Mouse (Mus musculus) MEL (cell line): ENCODE results near the gene 3300002I08Rik. TPM values are rescaled to one million over a fixed set of nuclear protein-coding genes. Genes with fewer than 3 reads are reported as not detected.
"Not testable (repeated sequence)": the region's sequence is repeated elsewhere in the genome, so short reads cannot be mapped to it uniquely, and the experiment has no call there.

ENCODE experiments used
- DNase-seq: peaks from one replicate; pipeline ENCODE4 v3.0.0; 2011; ENCODE audit warnings: low read depth, low spot score
- H3K27ac ChIP-seq: 2 replicates; pipeline ENCODE4 v1.5.1; 2012; ENCODE audit warnings: low read depth, mild to moderate bottlenecking, control low read depth, low read length, moderate library complexity; ENCODE audit not compliant: control insufficient read depth
- H3K27me3 ChIP-seq, 2 experiments: fragments of 150-350 bp in 1 of 2; sonication (generic) in 1 of 2; 2 replicates each; pipeline ENCODE4 v1.6.1; 2012; ENCODE audit warnings: low read length in 2 of 2, mild to moderate bottlenecking in 2 of 2, improper control_type of control experiment in 1 of 2, moderate library complexity in 1 of 2; ENCODE audit not compliant: insufficient read depth in 2 of 2, control insufficient read depth in 1 of 2
- H3K36me3 ChIP-seq, 2 experiments: 2 replicates each; pipeline ENCODE4 v1.6.1; 2012 to 2014; ENCODE audit warnings: low read length in 2 of 2, improper control_type of control experiment in 1 of 2, inconsistent platforms in 1 of 2, mild to moderate bottlenecking in 1 of 2; ENCODE audit not compliant: insufficient read depth in 2 of 2, control insufficient read depth in 1 of 2
- H3K4me1 ChIP-seq, 2 experiments: fragments of 150-350 bp in 1 of 2; sonication (generic) in 1 of 2; 2 replicates each; pipeline ENCODE4 v1.6.1; 2012; ENCODE audit warnings: low read length in 2 of 2, improper control_type of control experiment in 1 of 2, mild to moderate bottlenecking in 1 of 2; ENCODE audit not compliant: insufficient read depth in 2 of 2, control insufficient read depth in 1 of 2
- H3K4me3 ChIP-seq, 2 experiments: fragments of 150-350 bp in 1 of 2; sonication (generic) in 1 of 2; 2 replicates each; pipeline ENCODE4 v1.5.1; 2012; ENCODE audit warnings: low read depth in 2 of 2, low read length in 2 of 2, mild to moderate bottlenecking in 2 of 2, moderate library complexity in 2 of 2, control low read depth in 1 of 2, improper control_type of control experiment in 1 of 2; ENCODE audit not compliant: control insufficient read depth in 1 of 2, insufficient read depth in 1 of 2
- H3K79me2 ChIP-seq: 2 replicates; pipeline ENCODE4 v1.6.1; 2012; ENCODE audit warnings: mild to moderate bottlenecking, low read length, moderate library complexity; ENCODE audit not compliant: control insufficient read depth, poor library complexity, insufficient read depth
- H3K9ac ChIP-seq: 2 replicates; pipeline ENCODE4 v1.6.1; 2012; ENCODE audit warnings: low read depth, mild to moderate bottlenecking, control low read depth, low read length, moderate library complexity; ENCODE audit not compliant: control insufficient read depth, poor library complexity, severe bottlenecking
- H3K9me3 ChIP-seq: fragments of 150-350 bp; sonication (generic); replicated peaks from 2 replicates; pipeline ENCODE4 v1.6.1; 2012; ENCODE audit warnings: mild to moderate bottlenecking, low read length, improper control_type of control experiment, moderate library complexity; ENCODE audit not compliant: insufficient read depth
- EP300 ChIP-seq, 2 experiments: IDR thresholded peaks; 2 replicates each; pipeline ENCODE4 v1.6.1; 2011; ENCODE audit warnings: improper control_type of control experiment in 2 of 2, low read length in 2 of 2, low read depth in 1 of 2, mild to moderate bottlenecking in 1 of 2
- ETS1 ChIP-seq: IDR thresholded peaks from 2 replicates; pipeline ENCODE4 v1.6.1; 2012; ENCODE audit warnings: low read depth, mild to moderate bottlenecking, inconsistent platforms, low read length, improper control_type of control experiment, moderate library complexity
- POLR2AphosphoS5 ChIP-seq: IDR thresholded peaks from 2 replicates; pipeline ENCODE4 v1.6.1; 2012; ENCODE audit warnings: low read depth, borderline replicate concordance, mild to moderate bottlenecking, inconsistent platforms, low read length, moderate library complexity, mixed read lengths
- ZMIZ1 ChIP-seq: IDR thresholded peaks from 2 replicates; pipeline ENCODE4 v1.6.1; 2012; ENCODE audit warnings: low read depth, mild to moderate bottlenecking, inconsistent platforms, low read length, improper control_type of control experiment, moderate library complexity
- polyA plus RNA-seq, 2 experiments: library from polyadenylated mRNA; stranded (reverse) in 1 of 2; unstranded in 1 of 2; fragments of >175 nt in 1 of 2; fragments of >200 nt in 1 of 2; gene quantifications; 2 replicates each; pipeline versions ENCODE4 v1.2.1 to v1.2.4; 2012; ENCODE audit warnings: low replicate concordance in 2 of 2, low read depth in 1 of 2; ENCODE audit not compliant: insufficient read length in 2 of 2, insufficient read depth in 1 of 2, missing spikeins in 1 of 2
- total RNA-seq: library from RNA; depleted of rRNA; stranded (reverse); fragments of 300-350 nt; gene quantifications from 2 replicates; pipeline ENCODE4 v1.2.3, GENCODE M21; 2012; rRNA removed

The 3300002I08Rik gene
- total RNA-seq (not detected in 2 replicates), polyA plus RNA-seq (not detected)

DNA sequence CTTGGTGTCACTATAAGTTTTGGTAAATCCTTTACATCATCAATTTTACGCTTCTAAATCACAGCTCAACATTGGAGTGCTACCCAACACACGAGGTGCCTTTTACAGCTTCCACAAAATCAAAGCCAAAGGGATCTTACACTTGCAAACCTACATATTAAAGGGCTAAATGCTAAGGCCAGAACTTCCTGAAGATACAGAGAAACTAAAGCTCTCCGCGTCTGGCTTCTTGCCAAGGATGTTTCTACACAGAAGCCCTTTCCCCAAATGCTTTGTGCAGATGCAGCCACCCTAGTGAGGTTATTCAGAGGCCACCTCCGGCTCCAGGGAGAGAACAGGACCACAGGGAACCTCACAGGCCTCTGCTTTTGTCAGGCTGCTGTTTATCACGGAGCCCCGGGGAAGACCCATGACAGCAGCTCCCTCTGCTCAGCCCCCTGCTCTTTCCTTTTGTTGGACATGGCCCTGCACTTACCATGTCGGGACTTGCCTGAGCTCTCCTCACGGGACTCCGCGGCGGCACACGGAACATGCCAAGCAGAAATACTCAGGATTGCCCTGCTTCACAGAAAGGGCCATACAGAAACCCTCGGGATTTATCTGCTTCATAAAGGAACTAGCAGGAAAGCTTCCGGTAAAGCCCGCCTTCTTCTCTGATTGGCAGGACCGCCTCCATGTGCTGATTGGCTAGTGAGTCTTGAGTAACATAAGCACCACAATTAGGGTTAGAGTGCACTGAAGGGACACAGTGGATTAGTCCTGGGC, at the start of gene 3300002I08Rik:
Gene 3300002I08Rik, minus strand, starts transcription at position 653 of the 765 bp plus-strand sequence.
- H3K4me1 ChIP-seq, H3K27me3 ChIP-seq, H3K36me3 ChIP-seq, DNase-seq, H3K27ac ChIP-seq, H3K79me2 ChIP-seq, H3K4me3 ChIP-seq, H3K9me3 ChIP-seq, H3K9ac ChIP-seq: not testable (repeated sequence)

DNA sequence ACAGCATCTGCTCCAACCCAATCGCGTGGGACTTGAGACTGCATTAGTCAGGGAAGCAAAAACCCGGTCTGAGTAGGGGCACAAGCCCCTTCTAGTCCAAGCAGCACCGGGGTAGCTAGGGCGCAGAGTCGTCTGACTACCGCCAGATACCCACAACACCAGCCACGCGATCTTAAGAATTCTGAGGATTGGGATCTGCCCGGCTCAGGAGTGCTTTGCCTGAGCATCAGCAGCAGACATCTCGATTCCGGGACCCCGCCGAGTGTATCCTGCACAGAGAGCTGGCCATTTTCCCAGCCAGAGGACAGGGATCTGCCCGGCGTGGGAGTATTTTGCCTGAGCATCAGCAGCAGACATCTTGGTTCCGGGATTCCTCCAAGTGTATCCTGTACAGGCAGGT, 49.6 kb upstream of the 3300002I08Rik start:
- not testable (repeated sequence) for H3K27ac ChIP-seq, H3K27me3 ChIP-seq, H3K79me2 ChIP-seq, H3K4me3 ChIP-seq, H3K9me3 ChIP-seq, H3K4me1 ChIP-seq, H3K9ac ChIP-seq, H3K36me3 ChIP-seq, DNase-seq

GRCm38 (mm10) chr2:150390198-150390597, 27.6 kb upstream of the 3300002I08Rik start:
- no peaks in the 10 kb centered on the region for H3K36me3 ChIP-seq
- H3K27ac ChIP-seq = no peak overlapping the region; the same call in 1 of the 2 replicates
- DNase-seq = peak; percentile 54
- H3K79me2 ChIP-seq = no peaks in the 10 kb centered on the region
- no peak for TF ChIP-seq POLR2AphosphoS5
- TF ChIP-seq ZMIZ1 = no peak
- peak; percentile 36; the same call in 1 of the 2 replicates for TF ChIP-seq ETS1
- peak; percentile 13 to 42; a peak in 3 of 4 replicates for TF ChIP-seq EP300 (IDR thresholded peaks at IDR 0.05; ENCODE audit: low read depth in 1 of 2, low read length in 2 of 2)
- TF ChIP-seq, all 39 proteins: peak for 2
- Histone ChIP-seq H3K9ac (no peak overlapping the region), H3K4me3 (no peak overlapping the region), H3K4me1 (peaks cover 0 to 4% of the 10 kb centered on the region in 2 experiments; a peak in 1 of 4 replicates), H3K27me3 (no peaks in the 10 kb centered on the region), H3K9me3 (no peaks in the 10 kb centered on the region)

- not testable (repeated sequence) for H3K79me2 ChIP-seq, H3K36me3 ChIP-seq, H3K4me1 ChIP-seq, H3K9me3 ChIP-seq, H3K9ac ChIP-seq, DNase-seq, H3K27ac ChIP-seq, H3K4me3 ChIP-seq, H3K27me3 ChIP-seq
Measured at GRCm38 (mm10) chr2:150385553-150386106, 23.1 kb upstream of the 3300002I08Rik start.
